Mouse (Mus musculus) gastrocnemius, postnatal 36 days (tissue): ENCODE results near the gene Ccdc102a. TPM values are rescaled to one million over a fixed set of nuclear protein-coding genes. Genes with fewer than 3 reads are reported as not detected.
"Not testable (repeated sequence)": the region's sequence is repeated elsewhere in the genome, so short reads cannot be mapped to it uniquely, and the experiment has no call there.

ENCODE experiments used
- DNase-seq, 2 experiments: peaks; one replicate each; pipeline ENCODE4 v3.0.0; 2022
- intact Hi-C: fragments of 180-260 bp; cut with DNase I; formaldehyde crosslinking; loops from one replicate; pipeline ENCODE4 v1.15.1; 2025
- total RNA-seq, 2 experiments: library from RNA; stranded (reverse); gene quantifications; 2 replicates each; pipeline ENCODE4 v1.2.3; 2021

Gene Ccdc102a
- total RNA-seq, 2 experiments from 2014 or later: 3.3 to 3.8 TPM

- DNase-seq: not testable (repeated sequence)
- intact Hi-C loops: loop anchor here (5.0 kb wide), 1 partner anchor 32 kb away; no protein-coding TSS in a partner anchor
Observed at GRCm38 (mm10) chr8:94854761-94855160, 63.1 kb downstream of the Ccdc102a start.

Other genes starting within 250 kb of the Ccdc102a start
- 1 to 10 TPM in 1 of 2 experiments, under 1 TPM in 1; 0.51 to 3.4 TPM for gene Pllp, start 221.8 kb downstream of the Ccdc102a start, total RNA-seq
- not detected for gene Ccl22, start 172.5 kb downstream of the Ccdc102a start, total RNA-seq
- 1 to 10 TPM in 1 of 2 experiments, under 1 TPM in 1; 0.52 to 1.6 TPM for gene Cx3cl1, start 146.1 kb downstream of the Ccdc102a start, total RNA-seq
- not detected for gene Ccl17, start 107.6 kb downstream of the Ccdc102a start, total RNA-seq
- 100 to 1,000 TPM; 411 to 443 TPM for gene Coq9, start 79.8 kb downstream of the Ccdc102a start, total RNA-seq
- 10 to 100 TPM; 31.9 to 34.4 TPM for gene Ciapin1, start 79.7 kb downstream of the Ccdc102a start, total RNA-seq
- gene Polr2c, start 60.6 kb downstream of the Ccdc102a start, total RNA-seq: 10 to 100 TPM; 34.3 to 44.5 TPM
- gene Dok4, start 41.8 kb downstream of the Ccdc102a start, total RNA-seq: 1 to 10 TPM; 2.6 to 4.9 TPM
- not detected for gene Adgrg5, start 5.6 kb upstream of the Ccdc102a start, total RNA-seq
- 10 to 100 TPM; 20.9 to 25.5 TPM for gene Adgrg1, start 56.7 kb upstream of the Ccdc102a start, total RNA-seq
- gene Adgrg3, start 99.6 kb upstream of the Ccdc102a start, total RNA-seq: under 1 TPM; 0.20 to 0.52 TPM
- gene Drc7, start 137.0 kb upstream of the Ccdc102a start, total RNA-seq: not detected
- gene Katnb1, start 163.1 kb upstream of the Ccdc102a start, total RNA-seq: 1 to 10 TPM; 6.1 to 8.2 TPM